ENCODE assay signal across 9 mouse cellular contexts in the genomic region with DNA sequence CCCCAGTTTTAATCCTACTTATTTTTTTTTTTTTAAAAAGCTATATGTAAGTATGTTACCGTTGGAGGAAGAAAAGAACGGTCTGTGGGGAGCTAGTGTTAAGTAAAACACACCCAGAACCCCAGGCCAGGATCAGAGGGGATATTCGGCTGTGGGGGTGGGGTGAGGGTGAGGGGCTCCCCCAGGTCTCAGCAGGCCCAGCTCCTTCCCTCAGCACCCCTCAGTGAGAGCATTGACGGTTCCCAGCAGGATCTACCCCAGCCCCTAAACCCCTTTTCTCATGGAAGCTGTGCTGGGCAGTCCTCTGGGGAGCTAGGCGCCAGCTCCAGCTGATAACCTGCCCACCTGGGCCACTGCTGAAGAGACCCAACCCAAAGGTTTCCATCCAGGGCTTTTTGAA. TPM values are rescaled to one million over a fixed set of nuclear protein-coding genes. Genes with fewer than 3 reads are reported as not detected.
DNase-seq lines count a peak whose midpoint lies in the region; ATAC-seq and TF ChIP-seq lines count a peak whose summit lies in the region.
"Had no signal": no experiment of that assay in that cellular context is flagged by ENCODE, and none has a peak within 500 bp of the region (broad histone marks: within the 10 kb centered on the region; RNA-seq: fewer than 3 reads in every experiment).

No protein-coding gene starts in this region.

- WGBS in heart, embryonic 13.5 days: 59% methylated on average over 5 of the region's 5 CpGs
- 67% methylated on average over 5 of the region's 5 CpGs for WGBS in macrophage (ENCODE audit: missing documents)

- no peaks in the 10 kb centered on the region for H3K36me3 ChIP-seq in heart, embryonic 13.5 days
- peaks cover 9% of the 10 kb centered on the region for H3K36me3 ChIP-seq in megakaryocyte, embryonic 14.5 days (replicated peaks; ENCODE audit: low read length)
- no peaks in the 10 kb centered on the region for H3K36me3 ChIP-seq in macrophage (ENCODE audit: inconsistent target)

- TF ChIP-seq POLR2A in embryonic fibroblast, embryonic 13.5 days (IDR thresholded peaks at IDR 0.05; ENCODE audit: low read depth, low read length): no peak

- peak overlapping the region; percentile 32 for H3K4me2 ChIP-seq in heart, embryonic 13.5 days

- no peak for ATAC-seq in heart, embryonic 13.5 days (ENCODE audit: extremely low read depth, insufficient number of reproducible peaks, low FRiP score, low TSS enrichment)
- no peak for ATAC-seq in megakaryocyte, adult 5-6 weeks (ENCODE audit: poor library complexity, severe bottlenecking)

- H3K27me3 ChIP-seq in heart, embryonic 13.5 days (replicated peaks): no peaks in the 10 kb centered on the region
- no peaks in the 10 kb centered on the region for H3K27me3 ChIP-seq in megakaryocyte, embryonic 14.5 days (replicated peaks)
- H3K27me3 ChIP-seq: CH12.LX had no signal

- intact Hi-C loops in heart, postnatal 14 days (cut with DNase I): loop anchor here (2.0 kb wide), 1 partner anchor 31 kb away; no protein-coding TSS in a partner anchor

- H3K9me3 ChIP-seq in heart, embryonic 13.5 days: no peaks in the 10 kb centered on the region
- H3K9me3 ChIP-seq in megakaryocyte, embryonic 14.5 days: no peaks in the 10 kb centered on the region

- H3K27ac ChIP-seq in heart, embryonic 13.5 days (replicated peaks): peak overlapping the region; percentile 85
- peak overlapping the region; percentile 84 for H3K27ac ChIP-seq in embryonic fibroblast, embryonic 13.5 days (ENCODE audit: insufficient read depth, low read length)
- peak overlapping the region; percentile 66 for H3K27ac ChIP-seq in macrophage

- H3K4me1 ChIP-seq in heart, embryonic 13.5 days: peaks cover 93% of the 10 kb centered on the region
- peaks cover 98% of the 10 kb centered on the region for H3K4me1 ChIP-seq in megakaryocyte, embryonic 14.5 days
- H3K4me1 ChIP-seq in embryonic fibroblast, embryonic 13.5 days (ENCODE audit: control insufficient read depth, insufficient read depth, low read length): peaks cover 8% of the 10 kb centered on the region; the same call in 1 of the 2 replicates

- no peak for DNase-seq in heart, postnatal 14 days
- no peak for DNase-seq in cerebellum, adult 9-10 months
- DNase-seq in layer of hippocampus, postnatal 36 days: no peak

- peak overlapping the region; percentile 59; the same call in 1 of the 2 replicates for H3K9ac ChIP-seq in heart, embryonic 13.5 days

- no peaks in the 10 kb centered on the region for H3K79me2 ChIP-seq in macrophage (ENCODE audit: inconsistent target)

- no peak for TF ChIP-seq CTCF in embryonic fibroblast, embryonic 13.5 days (IDR thresholded peaks at IDR 0.05; ENCODE audit: borderline replicate concordance, insufficient read depth, low read length)

- no peak overlapping the region for H3K4me3 ChIP-seq in heart, embryonic 13.5 days
- peak overlapping the region; percentile 87 for H3K4me3 ChIP-seq in megakaryocyte, embryonic 14.5 days (replicated peaks)
- no peak overlapping the region for H3K4me3 ChIP-seq in embryonic fibroblast, embryonic 13.5 days (ENCODE audit: insufficient read depth, low read length)
- no peak overlapping the region for H3K4me3 ChIP-seq in macrophage (ENCODE audit: inconsistent target)

RNA-seq across cellular contexts. Expression of a gene that starts 38.2 kb away (rescaled TPM):
- polyA plus RNA-seq in heart, embryonic 13.5 days (2015; fragmentation: Nextera tagmentation; extraction: Ambion mirVana): 5.6 and 6.2 TPM in 2 replicates
- total RNA-seq in heart, postnatal 14 days (2021): 10 to 100 TPM; 30.3 to 33.3 TPM
- 174 and 534 TPM in 2 replicates for polyA plus RNA-seq in megakaryocyte, embryonic 14.5 days (2012; ENCODE audit: insufficient read depth, low replicate concordance)
- total RNA-seq in megakaryocyte, adult 5-6 weeks (2015): 316 and 357 TPM in 2 replicates
- total RNA-seq in megakaryocyte, adult 5-6 weeks (2017): 121 and 168 TPM in 2 replicates
- polyA plus RNA-seq in embryonic fibroblast, embryonic 13.5 days (2011; ENCODE audit: insufficient read length, low read depth, missing spikeins): 171 and 187 TPM in 2 replicates
- 100 to 1,000 TPM in 4 of 26 experiments, 10 to 100 TPM in 22; 11.4 to 143 (median 27.8) TPM for total RNA-seq in macrophage (2018; cell fraction: chromatin; rRNA removed)
- 100 to 1,000 TPM in 21 of 26 experiments, 10 to 100 TPM in 5; 24.8 to 255 (median 150) TPM for total RNA-seq in macrophage (2018; cell fraction: cytosol; rRNA removed)
- total RNA-seq in macrophage (2018; cell fraction: nucleus; rRNA removed): 100 to 1,000 TPM in 9 of 26 experiments, 10 to 100 TPM in 17; 28.0 to 273 (median 87.4) TPM
- polyA plus RNA-seq in macrophage (2018): 113 to 171 TPM (median 117 TPM) in 3 replicates
- 10 to 100 TPM; 20.8 to 22.3 TPM for total RNA-seq in layer of hippocampus, postnatal 36 days (2021)

Comparison
In these comparisons a context has a peak if more than half of its experiments do, and no peak if none do; other contexts are left out.
1. RNA of a gene that starts 38.2 kb away (polyA plus RNA-seq): 174 to 534 TPM in megakaryocyte, embryonic 14.5 days, 171 to 187 TPM in embryonic fibroblast, embryonic 13.5 days and 113 to 171 TPM in macrophage; 5.6 to 6.2 TPM in heart, embryonic 13.5 days; every median in the first group is over 10 times any median in the second.
2. Peak in every context shown above with its lines, with median percentiles within 50 percentile points of each other: H3K27ac ChIP-seq.